Mouse (Mus musculus) 3134 (cell line): ENCODE data around the gene Ebf1.
"Not testable (repeated sequence)": the region's sequence is repeated elsewhere in the genome, so short reads cannot be mapped to it uniquely, and the experiment has no call there.

ENCODE experiments used
- DNase-seq: peaks from one replicate; pipeline ENCODE4 v3.0.0-alpha.2; 2011; ENCODE audit warnings: low spot score; ENCODE audit not compliant: insufficient read length; ENCODE audit errors: extremely low read depth

Ebf1 gene

GRCm38 (mm10) chr11:44616788-44617712 lies at the start of gene Ebf1:
Gene Ebf1 (plus strand): TSS chr11:44617317.
- peak; percentile 86 for DNase-seq

GRCm38 (mm10) chr11:44570336-44570735 lies 46.8 kb upstream of the Ebf1 start:
- not testable (repeated sequence) for DNase-seq

- no peak for DNase-seq
Observed at GRCm38 (mm10) chr11:44572781-44573180, 44.3 kb upstream of the Ebf1 start.

- no peak for DNase-seq
Observed at GRCm38 (mm10) chr11:44573396-44573795, 43.7 kb upstream of the Ebf1 start.

- DNase-seq, result no peak
Observed at GRCm38 (mm10) chr11:44574391-44574790, 42.7 kb upstream of the Ebf1 start.

GRCm38 (mm10) chr11:44574820-44575219 lies 42.3 kb upstream of the Ebf1 start:
- DNase-seq, result no peak

- DNase-seq, result no peak
Observed at GRCm38 (mm10) chr11:44577911-44578310, 39.2 kb upstream of the Ebf1 start.

GRCm38 (mm10) chr11:44581277-44581683 lies 35.8 kb upstream of the Ebf1 start:
- no peak for DNase-seq

GRCm38 (mm10) chr11:44586047-44586696 lies 30.9 kb upstream of the Ebf1 start:
- DNase-seq, result peak; percentile 43

GRCm38 (mm10) chr11:44593016-44593415 lies 24.1 kb upstream of the Ebf1 start:
- DNase-seq, result no peak

GRCm38 (mm10) chr11:44594768-44595167 lies 22.3 kb upstream of the Ebf1 start:
- DNase-seq, result no peak

- no peak for DNase-seq
Observed at GRCm38 (mm10) chr11:44606881-44607280, 10.2 kb upstream of the Ebf1 start.

GRCm38 (mm10) chr11:44608646-44609045 lies 8.5 kb upstream of the Ebf1 start:
- DNase-seq, result no peak

- DNase-seq, result peak; percentile 43
Observed at GRCm38 (mm10) chr11:44610971-44611781, 5.9 kb upstream of the Ebf1 start.

- no peak for DNase-seq
Observed at GRCm38 (mm10) chr11:44612156-44612555, 5.0 kb upstream of the Ebf1 start.

GRCm38 (mm10) chr11:44612681-44613410 lies 4.3 kb upstream of the Ebf1 start:
- DNase-seq, result no peak

- DNase-seq, result no peak
Observed at GRCm38 (mm10) chr11:44613411-44614180, 3.5 kb upstream of the Ebf1 start.

- no peak for DNase-seq
Observed at GRCm38 (mm10) chr11:44616078-44616787, 884 bp upstream of the Ebf1 start.
